Mouse (Mus musculus): ENCODE measurements at regions not wholly inside any gene's neighbourhood (a gene's known extent, or its start where the extent isn't known, plus 50 kb on each side); places are given as distances from the start of the nearest gene placed in this dataset.

DNA sequence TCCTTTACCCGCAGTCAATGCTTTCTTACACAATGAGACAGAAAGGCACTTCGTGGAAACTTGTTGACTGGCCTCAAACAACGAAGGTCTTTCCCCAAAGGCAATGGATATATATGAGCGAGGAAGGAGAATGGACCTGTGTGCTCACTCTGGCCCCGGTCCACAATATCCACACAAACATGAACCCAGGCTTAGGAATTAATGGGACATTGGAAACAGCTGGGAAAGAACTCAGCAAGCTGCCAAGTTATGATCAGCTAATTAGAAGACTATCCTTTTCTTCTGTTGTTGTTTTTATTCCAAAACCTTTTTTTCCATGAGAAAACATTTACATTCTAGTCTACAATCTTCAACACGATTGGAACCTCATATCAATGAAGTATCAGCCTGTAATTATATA lies 129.8 kb upstream of the Akirin2 start:
- no peaks in the 10 kb centered on the region for H3K27me3 ChIP-seq (ENCODE audit: insufficient read depth, low read length)
- no peak for TF ChIP-seq CTCF (IDR thresholded peaks at IDR 0.05; ENCODE audit: low read depth)
- no peaks in the 10 kb centered on the region for H3K36me3 ChIP-seq (ENCODE audit: insufficient read depth)
- no peak overlapping the region for H3K4me3 ChIP-seq (ENCODE audit: low read depth, low read length)
- no peaks in the 10 kb centered on the region for H3K9me3 ChIP-seq (ENCODE audit: low read depth, low read length)
- DNase-seq (peak; percentile 9), ATAC-seq (ENCODE audit: insufficient read depth) (no peak)
- no peak overlapping the region for H3K4me2 ChIP-seq
- no peaks in the 10 kb centered on the region for H3K4me1 ChIP-seq (ENCODE audit: insufficient read depth)
- WGBS = 76% methylated on average over 6 of the region's 6 CpGs
- no peak overlapping the region for H3K9ac ChIP-seq
- H3K27ac ChIP-seq (ENCODE audit: low read depth) = no peak overlapping the region

DNA sequence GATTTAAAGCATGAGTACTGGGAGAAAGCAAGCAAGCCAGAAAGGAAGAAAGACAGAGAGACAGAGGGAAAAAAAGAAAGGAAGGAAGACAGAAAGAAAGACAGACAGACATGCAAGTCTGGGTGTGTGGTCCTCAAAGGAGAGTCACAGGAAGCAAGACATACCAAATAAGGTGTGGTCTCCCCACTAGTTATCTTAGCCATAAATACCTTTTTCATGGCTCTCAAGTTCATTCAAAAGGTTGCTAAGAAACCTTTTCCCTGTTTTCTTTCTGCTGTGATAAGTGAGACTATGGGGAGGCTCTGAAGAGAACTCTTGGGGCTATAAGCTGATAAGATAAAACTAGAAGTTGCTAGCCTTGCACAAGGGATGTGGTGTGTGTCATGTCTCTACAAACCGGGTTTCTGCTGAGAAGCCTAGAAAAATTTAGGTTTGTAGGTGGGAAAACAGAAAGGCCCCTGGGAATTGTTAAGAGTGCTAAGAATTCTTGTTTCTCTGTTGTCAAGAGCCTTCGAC lies 126.5 kb upstream of the Akirin2 start:
- 51% methylated on average over 2 of the region's 2 CpGs for WGBS
- Histone ChIP-seq H3K9ac (no peak overlapping the region), H3K4me2 (no peak overlapping the region), H3K9me3 (ENCODE audit: low read depth, low read length) (no peaks in the 10 kb centered on the region), H3K27me3 (ENCODE audit: insufficient read depth, low read length) (no peaks in the 10 kb centered on the region), H3K4me3 (ENCODE audit: low read depth, low read length) (no peak overlapping the region), H3K27ac (ENCODE audit: low read depth) (no peak overlapping the region), H3K4me1 (ENCODE audit: insufficient read depth) (no peaks in the 10 kb centered on the region), H3K36me3 (ENCODE audit: insufficient read depth) (no peaks in the 10 kb centered on the region)
- ATAC-seq (ENCODE audit: insufficient read depth) (no peak), DNase-seq (no peak)
- no peak for TF ChIP-seq CTCF (IDR thresholded peaks at IDR 0.05; ENCODE audit: low read depth)

DNA sequence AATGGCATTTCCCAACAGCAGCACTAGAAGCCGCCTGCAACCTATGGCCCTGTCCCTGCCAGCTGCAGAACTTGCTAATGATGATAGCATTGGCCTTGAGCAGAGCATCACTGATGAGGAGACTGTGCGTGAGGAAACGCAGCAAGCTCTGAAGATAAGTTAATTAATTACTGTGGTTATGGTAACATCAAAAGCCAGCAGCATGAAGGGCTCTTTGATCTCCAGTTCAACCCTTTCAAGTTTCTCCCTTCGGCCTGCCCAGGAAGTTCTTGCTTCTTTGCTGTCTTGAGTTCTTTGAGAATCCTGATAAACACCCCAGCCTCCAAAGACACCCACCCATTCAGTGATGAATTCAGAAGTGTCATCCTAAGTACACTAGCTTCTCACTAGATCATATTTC lies 121.7 kb upstream of the Akirin2 start:
- no peak for TF ChIP-seq CTCF (IDR thresholded peaks at IDR 0.05; ENCODE audit: low read depth)
- no peaks in the 10 kb centered on the region for H3K36me3 ChIP-seq (ENCODE audit: insufficient read depth)
- no peak overlapping the region for H3K4me3 ChIP-seq (ENCODE audit: low read depth, low read length)
- H3K27me3 ChIP-seq (ENCODE audit: insufficient read depth, low read length) = no peaks in the 10 kb centered on the region
- H3K9ac ChIP-seq = no peak overlapping the region
- no peak overlapping the region for H3K4me2 ChIP-seq
- no peaks in the 10 kb centered on the region for H3K9me3 ChIP-seq (ENCODE audit: low read depth, low read length)
- no peak for ATAC-seq (ENCODE audit: insufficient read depth)
- WGBS = 35% methylated on average over 4 of the region's 4 CpGs
- H3K4me1 ChIP-seq (ENCODE audit: insufficient read depth) = no peaks in the 10 kb centered on the region
- DNase-seq = no peak
- H3K27ac ChIP-seq (ENCODE audit: low read depth) = no peak overlapping the region

DNA sequence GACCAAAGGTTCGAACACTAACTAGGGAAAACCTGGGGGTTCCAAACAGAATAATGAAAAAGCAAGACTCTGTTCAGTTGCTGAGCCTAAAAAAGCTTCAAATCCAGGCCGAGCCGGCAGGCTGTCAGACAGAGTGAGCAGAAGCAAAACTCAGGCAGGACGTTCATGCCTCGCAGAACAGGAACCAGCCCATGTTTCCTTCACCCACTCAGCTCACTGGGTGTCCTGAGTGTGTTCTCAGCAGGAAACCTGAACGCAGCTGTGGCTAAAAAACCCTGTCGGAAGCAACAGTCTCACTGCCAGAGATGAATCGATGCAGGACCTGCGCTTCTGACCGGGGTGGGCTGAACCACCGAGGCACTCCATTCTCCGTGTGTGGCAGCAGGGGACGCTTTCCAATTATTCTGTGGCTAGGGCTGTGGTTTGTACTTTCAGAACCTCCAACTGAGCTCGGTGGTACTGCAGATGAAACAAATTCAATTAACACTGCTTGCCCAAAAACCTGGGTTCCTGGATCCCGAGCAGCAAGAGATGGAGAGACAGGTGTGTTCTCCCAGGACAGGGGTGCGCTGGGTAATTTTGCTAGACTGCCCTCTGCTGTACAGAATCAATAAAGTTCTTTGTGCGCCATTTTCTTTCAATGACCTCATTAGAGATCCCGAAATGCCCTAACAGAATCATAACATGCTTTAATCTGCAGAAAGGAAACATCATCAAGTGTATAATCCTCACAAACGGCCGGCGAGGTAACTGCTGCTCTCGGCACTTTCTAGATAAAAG lies 121.1 kb upstream of the Akirin2 start:
- no peaks in the 10 kb centered on the region for H3K36me3 ChIP-seq (ENCODE audit: insufficient read depth)
- H3K9ac ChIP-seq = no peak overlapping the region
- WGBS = 69% methylated on average over 22 of the region's 22 CpGs
- no peaks in the 10 kb centered on the region for H3K27me3 ChIP-seq (ENCODE audit: insufficient read depth, low read length)
- ATAC-seq (ENCODE audit: insufficient read depth) = no peak
- H3K4me1 ChIP-seq (ENCODE audit: insufficient read depth) = no peaks in the 10 kb centered on the region
- H3K4me2 ChIP-seq = no peak overlapping the region
- TF ChIP-seq CTCF (IDR thresholded peaks at IDR 0.05; ENCODE audit: low read depth) = no peak
- H3K9me3 ChIP-seq (ENCODE audit: low read depth, low read length) = no peaks in the 10 kb centered on the region
- no peak overlapping the region for H3K4me3 ChIP-seq (ENCODE audit: low read depth, low read length)
- no peak overlapping the region for H3K27ac ChIP-seq (ENCODE audit: low read depth)
- DNase-seq = peak; percentile 9

DNA sequence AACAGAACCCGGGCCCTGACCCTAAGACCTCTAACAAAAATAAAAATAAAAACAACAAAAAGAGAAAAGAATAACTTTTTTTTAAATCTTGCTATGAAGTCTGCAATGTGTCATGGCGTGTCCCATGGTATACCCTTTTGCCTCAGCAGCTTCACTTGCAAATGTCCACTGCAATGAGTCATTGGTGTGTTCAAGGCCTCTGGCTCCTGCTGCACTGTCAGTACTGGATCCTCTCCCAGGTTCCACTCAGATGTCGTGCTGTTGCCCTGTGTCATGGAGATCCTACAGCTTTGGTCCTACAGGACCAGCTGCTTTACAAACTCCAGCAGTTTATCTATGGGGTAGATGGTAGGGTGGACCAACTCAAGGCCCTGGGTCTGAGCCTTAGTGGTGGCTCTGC lies 113.4 kb upstream of the Akirin2 start:
- Histone ChIP-seq H3K9ac (no peak overlapping the region), H3K27me3 (ENCODE audit: insufficient read depth, low read length) (no peaks in the 10 kb centered on the region), H3K4me1 (ENCODE audit: insufficient read depth) (no peaks in the 10 kb centered on the region), H3K4me3 (ENCODE audit: low read depth, low read length) (no peak overlapping the region), H3K27ac (ENCODE audit: low read depth) (no peak overlapping the region), H3K36me3 (ENCODE audit: insufficient read depth) (no peaks in the 10 kb centered on the region), H3K9me3 (ENCODE audit: low read depth, low read length) (no peaks in the 10 kb centered on the region), H3K4me2 (no peak overlapping the region)
- DNase-seq = no peak
- no peak for ATAC-seq (ENCODE audit: insufficient read depth)
- no peak for TF ChIP-seq CTCF (IDR thresholded peaks at IDR 0.05; ENCODE audit: low read depth)
- 85% methylated on average over 3 of the region's 3 CpGs for WGBS

DNA sequence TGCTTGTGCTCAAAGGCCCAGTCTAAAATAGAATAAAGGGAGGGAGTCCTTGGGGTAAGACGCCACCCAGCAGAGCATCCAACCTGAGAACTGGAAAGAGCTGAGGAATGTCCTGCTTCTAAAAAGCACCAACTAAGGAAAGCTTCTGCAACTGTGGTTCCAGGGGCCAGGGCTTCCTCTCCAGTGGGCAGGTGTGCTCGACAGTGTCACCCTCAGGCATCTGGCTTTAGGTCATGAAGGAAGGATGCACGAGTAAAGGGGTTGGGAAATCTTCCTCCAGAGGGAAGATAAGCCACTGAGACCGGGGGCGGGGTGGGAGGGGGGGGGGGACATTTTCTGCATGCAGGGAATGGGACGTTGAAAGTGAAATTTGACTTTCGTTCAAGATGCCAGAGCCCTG lies 101.2 kb upstream of the Akirin2 start:
- DNase-seq = no peak
- Histone ChIP-seq H3K9ac (no peak overlapping the region), H3K27me3 (ENCODE audit: insufficient read depth, low read length) (no peaks in the 10 kb centered on the region), H3K9me3 (ENCODE audit: low read depth, low read length) (no peaks in the 10 kb centered on the region), H3K4me3 (ENCODE audit: low read depth, low read length) (no peak overlapping the region), H3K27ac (ENCODE audit: low read depth) (no peak overlapping the region), H3K4me2 (no peak overlapping the region), H3K36me3 (ENCODE audit: insufficient read depth) (no peaks in the 10 kb centered on the region), H3K4me1 (ENCODE audit: insufficient read depth) (no peaks in the 10 kb centered on the region)
- ATAC-seq (ENCODE audit: insufficient read depth) = no peak
- no peak for TF ChIP-seq CTCF (IDR thresholded peaks at IDR 0.05; ENCODE audit: low read depth)
- 72% methylated on average over 7 of the region's 7 CpGs for WGBS

DNA sequence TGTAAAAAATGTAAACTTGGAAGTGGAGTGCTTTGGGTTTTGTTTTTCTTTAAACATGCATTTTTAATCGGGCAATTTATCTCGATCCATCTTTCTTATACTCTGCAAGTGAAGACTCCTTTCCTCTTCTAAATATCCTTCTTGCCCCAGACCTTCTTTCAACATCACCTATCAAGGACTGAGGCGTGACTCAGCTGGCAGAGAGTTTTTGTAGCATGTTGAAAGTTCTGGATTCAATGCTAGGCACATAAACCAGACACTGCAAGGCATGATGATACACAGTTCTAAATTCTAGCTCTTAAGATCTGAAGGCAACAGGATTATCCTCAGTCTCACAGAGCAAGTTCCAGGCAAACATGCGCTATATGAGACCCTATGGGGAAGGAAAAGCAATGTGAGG lies 88.1 kb upstream of the Akirin2 start:
- Histone ChIP-seq H3K4me2 (no peak overlapping the region), H3K27ac (ENCODE audit: low read depth) (no peak overlapping the region)
- 84% methylated on average over 4 of the region's 4 CpGs for WGBS

More for the DNA sequence above, 88.1 kb upstream of the Akirin2 start:
- TF ChIP-seq CTCF (IDR thresholded peaks at IDR 0.05; ENCODE audit: low read depth) = no peak
- ATAC-seq (ENCODE audit: insufficient read depth) (no peak), DNase-seq (no peak)
- Histone ChIP-seq H3K4me3 (ENCODE audit: low read depth, low read length) (no peak overlapping the region), H3K9ac (no peak overlapping the region), H3K36me3 (ENCODE audit: insufficient read depth) (no peaks in the 10 kb centered on the region), H3K9me3 (ENCODE audit: low read depth, low read length) (no peaks in the 10 kb centered on the region), H3K27me3 (ENCODE audit: insufficient read depth, low read length) (no peaks in the 10 kb centered on the region), H3K4me1 (ENCODE audit: insufficient read depth) (no peaks in the 10 kb centered on the region)

Measured in lung, embryonic 14.5 days (tissue).